Mouse (Mus musculus): ENCODE data around the gene Gja6. TPM values are rescaled to one million over a fixed set of nuclear protein-coding genes. Genes with fewer than 3 reads are reported as not detected.
A peak's percentile ranks its signal among the peaks of the same experiment; 100 is the strongest.

Gene Gja6
- polyA plus RNA-seq, 1 experiment from 2014 or later = 0.58 TPM

DNA sequence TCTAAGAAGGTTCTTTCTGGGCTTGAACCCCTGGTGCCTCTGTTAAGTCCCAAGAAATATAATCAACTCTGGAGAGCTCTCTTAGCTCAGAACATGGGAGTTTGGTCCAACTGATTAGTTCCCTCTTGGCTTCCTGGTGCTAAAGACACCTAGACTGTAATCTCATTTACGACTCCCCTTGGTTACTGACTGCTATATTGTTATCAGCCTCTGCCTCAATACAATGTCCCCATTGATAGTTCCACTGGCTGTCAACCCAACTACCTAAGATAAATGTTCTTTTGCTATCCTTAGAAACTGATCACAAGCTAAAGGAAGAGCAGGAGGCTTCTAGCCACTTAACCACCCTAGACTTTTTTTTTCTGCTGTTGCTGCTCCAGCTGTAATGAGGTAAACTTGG lies 14.8 kb downstream of the Gja6 start:
- H3K27me3 ChIP-seq = no peaks in the 10 kb centered on the region
- H3K27ac ChIP-seq (replicated peaks) = no peak overlapping the region
- no peak overlapping the region for H3K4me3 ChIP-seq (replicated peaks)
- no peak overlapping the region for H3K9ac ChIP-seq
- H3K36me3 ChIP-seq (replicated peaks) = no peaks in the 10 kb centered on the region
- no peak overlapping the region for H3K4me2 ChIP-seq
- ATAC-seq (ENCODE audit: insufficient read depth) = peak; percentile 68
- WGBS (ENCODE audit: insufficient replicate concordance) = 21% methylated on average over 1 of the region's 1 CpGs
- no peaks in the 10 kb centered on the region for H3K4me1 ChIP-seq (replicated peaks)
- H3K9me3 ChIP-seq (replicated peaks) = no peaks in the 10 kb centered on the region

DNA sequence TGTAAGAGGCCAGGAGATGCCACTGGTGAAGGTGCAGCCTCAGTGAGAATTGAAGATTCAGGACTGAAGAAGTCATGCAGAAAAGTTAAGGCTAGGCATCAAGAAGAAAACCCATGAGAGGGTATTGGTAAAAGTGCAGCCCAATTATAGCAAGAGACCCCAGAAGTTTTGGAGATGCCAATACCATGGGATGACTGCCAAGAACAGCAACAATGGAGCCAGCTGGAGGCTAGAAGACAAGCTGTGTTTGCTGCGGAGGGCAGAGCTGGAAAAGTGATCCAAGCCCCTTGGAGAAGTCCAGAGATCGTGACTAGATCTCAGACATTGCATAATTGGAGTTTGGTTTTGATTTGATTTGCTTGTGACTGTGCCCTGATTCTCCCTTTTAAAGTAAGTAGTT lies 20.6 kb downstream of the Gja6 start:
- no peaks in the 10 kb centered on the region for H3K4me1 ChIP-seq (replicated peaks)
- no peak overlapping the region for H3K27ac ChIP-seq (replicated peaks)
- no peak overlapping the region for H3K4me3 ChIP-seq (replicated peaks)
- no peaks in the 10 kb centered on the region for H3K9me3 ChIP-seq (replicated peaks)
- no peak overlapping the region for H3K4me2 ChIP-seq
- no peaks in the 10 kb centered on the region for H3K27me3 ChIP-seq
- 71% methylated on average over 2 of the region's 2 CpGs for WGBS (ENCODE audit: insufficient replicate concordance)
- ATAC-seq (ENCODE audit: insufficient read depth) = no peak
- no peak overlapping the region for H3K9ac ChIP-seq
- no peaks in the 10 kb centered on the region for H3K36me3 ChIP-seq (replicated peaks)

DNA sequence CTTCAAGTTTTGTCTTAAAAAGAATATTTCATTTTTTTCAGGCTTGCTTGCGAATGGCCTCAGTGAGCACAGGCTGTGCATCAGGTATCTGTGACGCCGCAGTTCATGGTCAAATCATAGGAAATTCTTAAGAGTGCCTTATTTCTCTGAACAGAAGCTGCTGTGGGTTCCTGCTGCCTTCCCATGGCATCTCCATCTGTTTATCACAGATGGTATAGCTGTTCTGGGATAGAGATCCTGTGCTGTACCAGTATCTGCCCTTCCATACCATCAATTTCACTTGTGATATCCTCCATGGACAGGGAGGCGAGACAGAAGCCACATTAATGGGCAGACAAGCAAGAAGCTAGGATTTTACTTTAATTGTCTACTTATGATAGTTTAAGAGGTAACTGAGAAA lies 40.3 kb downstream of the Gja6 start:
- no peak for ATAC-seq (ENCODE audit: insufficient read depth)
- H3K4me1 ChIP-seq (replicated peaks) = no peaks in the 10 kb centered on the region
- H3K27me3 ChIP-seq = 0 out of 2 replicates have a peak, but pooled peaks cover 5% of the 10 kb centered on the region
- H3K9me3 ChIP-seq (replicated peaks) = no peaks in the 10 kb centered on the region
- 76% methylated on average over 4 of the region's 4 CpGs for WGBS (ENCODE audit: insufficient replicate concordance)
- no peak overlapping the region for H3K27ac ChIP-seq (replicated peaks)
- no peak overlapping the region for H3K9ac ChIP-seq
- no peak overlapping the region for H3K4me3 ChIP-seq (replicated peaks)
- H3K36me3 ChIP-seq (replicated peaks) = no peaks in the 10 kb centered on the region
- H3K4me2 ChIP-seq = no peak overlapping the region

DNA sequence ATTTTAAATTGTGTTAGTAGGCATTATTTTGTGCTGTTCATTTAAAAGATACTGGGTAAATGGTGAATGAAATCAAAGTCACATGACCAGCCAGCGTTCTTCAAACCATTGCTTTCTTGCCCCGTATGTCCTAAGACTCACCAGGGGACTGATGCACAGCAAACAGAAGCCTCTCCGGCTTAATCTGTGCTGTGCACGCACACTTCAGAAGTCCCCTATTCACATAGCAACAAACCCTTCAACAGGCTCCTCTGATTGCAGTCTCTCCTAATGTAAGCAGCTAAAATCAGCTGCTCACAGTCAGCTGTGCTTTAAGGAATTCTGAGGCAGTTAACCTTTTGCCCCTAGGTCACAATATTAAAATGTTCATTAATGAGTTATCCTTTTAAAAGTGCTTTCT lies 41.8 kb downstream of the Gja6 start:
- Histone ChIP-seq H3K9me3 (replicated peaks) (no peaks in the 10 kb centered on the region), H3K27me3 (0 out of 2 replicates have a peak, but pooled peaks cover 5% of the 10 kb centered on the region), H3K4me1 (replicated peaks) (no peaks in the 10 kb centered on the region), H3K4me3 (replicated peaks) (no peak overlapping the region), H3K4me2 (no peak overlapping the region), H3K36me3 (replicated peaks) (no peaks in the 10 kb centered on the region), H3K27ac (replicated peaks) (no peak overlapping the region), H3K9ac (no peak overlapping the region)
- ATAC-seq (ENCODE audit: insufficient read depth) = no peak
- 77% methylated on average over 4 of the region's 4 CpGs for WGBS (ENCODE audit: insufficient replicate concordance)

DNA sequence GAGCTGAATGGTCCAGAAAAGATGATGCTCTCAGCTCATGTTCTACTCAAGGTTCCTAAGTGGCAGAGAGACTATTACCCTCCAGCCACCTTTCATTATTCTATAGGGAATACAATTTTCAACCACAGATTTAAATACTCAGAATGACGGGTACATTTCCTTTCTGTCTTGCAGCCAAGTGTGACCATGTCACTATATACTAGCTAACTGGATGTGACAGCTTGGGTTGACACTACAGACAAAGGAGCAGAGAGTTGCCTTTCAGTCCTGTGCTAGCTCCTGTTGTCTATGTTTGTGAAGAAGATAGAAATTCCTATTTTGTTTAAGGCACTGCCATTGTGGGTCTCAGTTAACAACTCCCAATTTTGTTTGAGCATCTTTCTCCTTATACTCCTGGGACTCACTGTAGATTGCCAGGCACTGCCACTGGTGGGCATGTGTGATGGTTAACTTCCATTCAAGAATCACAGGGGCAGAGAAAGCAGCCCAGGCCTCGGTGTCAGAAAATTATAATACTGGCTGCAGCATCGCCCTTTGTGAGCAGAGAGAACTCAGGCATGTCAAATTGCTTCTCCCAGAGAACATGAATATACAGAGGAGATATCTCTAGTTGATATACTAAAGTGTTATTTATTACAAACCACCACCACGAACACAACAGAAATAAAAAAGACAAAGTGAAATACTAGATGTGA lies 43.0 kb downstream of the Gja6 start:
- Histone ChIP-seq H3K9me3 (replicated peaks) (no peaks in the 10 kb centered on the region), H3K4me3 (replicated peaks) (no peak overlapping the region), H3K27ac (replicated peaks) (no peak overlapping the region), H3K4me1 (replicated peaks) (no peaks in the 10 kb centered on the region), H3K27me3 (0 out of 2 replicates have a peak, but pooled peaks cover 5% of the 10 kb centered on the region), H3K36me3 (replicated peaks) (no peaks in the 10 kb centered on the region), H3K4me2 (no peak overlapping the region), H3K9ac (no peak overlapping the region)
- WGBS (ENCODE audit: insufficient replicate concordance) = 57% methylated on average over 4 of the region's 4 CpGs
- ATAC-seq (ENCODE audit: insufficient read depth) = no peak

Other genes with a start within 250 kb of the Gja6 start
- 0.10 TPM in 1 of 2 replicates, not detected in the other for gene Ppef1, start 171.3 kb downstream of the Gja6 start, polyA plus RNA-seq (2015; fragmentation: Nextera tagmentation; extraction: Ambion mirVana)
- not detected in 2 replicates for gene Rs1, start 139.0 kb downstream of the Gja6 start, polyA plus RNA-seq (2015; fragmentation: Nextera tagmentation; extraction: Ambion mirVana)
- gene Cdkl5, start 87.7 kb upstream of the Gja6 start, polyA plus RNA-seq (2015; fragmentation: Nextera tagmentation; extraction: Ambion mirVana) = 0.16 and 0.36 TPM in 2 replicates
- 0.55 and 0.59 TPM in 2 replicates for gene Scml2, start 210.1 kb upstream of the Gja6 start, polyA plus RNA-seq (2015; fragmentation: Nextera tagmentation; extraction: Ambion mirVana)